Mouse (Mus musculus) regulatory T cell (primary cell): Measurements from ENCODE around the gene Smdt1.

Source experiments
- in situ Hi-C: fragments of 300-600 bp; cut with MboI, MseI; formaldehyde crosslinking; loops from one replicate; pipeline ENCODE4 v1.15.1; 2025; ENCODE audit warnings: high pct_unique_total_duplicates

Gene Smdt1

DNA sequence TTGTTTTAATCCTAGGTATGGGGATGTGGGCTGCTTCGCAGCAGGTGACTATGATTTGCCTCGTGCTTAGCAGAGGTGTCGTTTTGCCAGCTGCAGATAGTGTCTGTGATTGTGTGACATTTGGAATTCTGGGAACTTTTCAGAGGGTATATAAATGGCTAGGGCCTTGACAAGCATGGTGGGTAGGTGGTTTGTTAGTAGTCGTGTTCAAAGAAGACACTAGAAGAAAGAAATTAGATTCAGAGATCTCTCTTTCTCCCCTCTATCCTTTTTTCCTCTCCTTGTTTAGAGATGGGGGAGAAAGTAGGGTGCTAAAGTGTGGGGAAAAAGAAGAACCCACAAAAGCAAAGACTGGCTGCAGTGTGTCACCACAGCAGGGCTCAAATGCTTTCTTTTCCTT lies 29.4 kb downstream of the Smdt1 start:
- in situ Hi-C loops = loop anchor here (25.0 kb wide), 1 partner anchor 1144 kb away; the partner anchor contains the start of gene Ttll1

DNA sequence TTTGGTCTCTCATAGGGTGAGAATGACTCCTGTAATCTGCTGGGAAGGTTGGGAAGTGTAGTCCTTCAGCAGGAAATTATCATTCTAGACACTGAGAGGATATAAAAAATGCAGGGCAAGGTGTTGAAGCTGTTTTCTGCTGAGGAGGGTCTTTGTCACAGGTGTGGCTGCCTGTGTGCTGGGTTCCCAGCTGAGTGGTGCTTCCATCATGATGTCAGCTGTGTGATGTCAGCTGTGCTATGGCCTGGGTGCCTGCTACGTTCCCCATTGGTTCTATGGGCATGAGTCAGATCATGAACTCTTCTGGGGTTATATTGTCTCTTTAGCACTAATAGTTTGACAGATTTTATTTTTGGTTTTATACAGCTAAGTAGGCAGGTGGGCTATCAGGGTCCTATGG lies 30.1 kb downstream of the Smdt1 start:
- in situ Hi-C loops = loop anchor here (25.0 kb wide), 1 partner anchor 1143 kb away; the partner anchor contains the start of gene Ttll1

DNA sequence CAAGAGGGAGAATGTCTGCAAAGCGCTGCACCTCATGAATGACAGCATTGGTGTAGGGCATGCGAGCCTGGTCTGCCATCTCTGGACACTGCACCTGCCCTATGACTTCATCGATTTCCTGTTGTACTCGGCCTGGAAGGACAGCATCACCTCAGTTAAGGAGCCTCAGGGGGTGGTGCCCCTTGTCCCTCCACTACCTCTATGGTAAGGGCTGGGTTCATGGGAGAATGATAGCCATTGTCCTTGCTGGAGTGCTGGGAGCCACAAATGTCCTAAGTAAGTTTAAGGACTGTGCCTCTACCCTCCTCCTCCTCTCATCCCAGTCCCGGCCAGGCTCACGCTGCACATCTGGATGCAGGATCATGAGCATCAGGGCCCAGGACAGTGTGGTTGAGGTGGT lies 33.7 kb downstream of the Smdt1 start:
- in situ Hi-C loops = loop anchor here (25.0 kb wide), 1 partner anchor 1140 kb away; the partner anchor contains the start of gene Ttll1

DNA sequence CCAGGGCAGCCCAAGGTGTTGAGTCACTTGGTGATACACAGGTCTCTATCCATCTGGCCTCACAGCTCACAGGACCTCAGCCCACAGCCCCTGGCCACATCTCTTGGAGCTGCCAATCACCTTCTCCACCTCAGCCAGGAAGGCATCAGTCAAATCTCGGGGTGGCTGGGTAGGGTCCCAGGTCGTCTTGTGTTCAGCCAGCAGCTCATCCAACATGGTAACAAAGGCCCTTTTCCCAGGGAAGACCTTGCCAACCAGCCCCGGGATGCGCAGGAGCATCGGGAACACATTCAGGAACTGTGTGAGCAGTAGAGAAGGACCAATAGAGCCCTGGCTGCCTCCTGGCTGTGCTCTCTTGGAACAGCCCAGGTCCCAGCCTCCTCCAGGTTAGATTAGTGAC lies 34.2 kb downstream of the Smdt1 start:
- in situ Hi-C loops = loop anchor here (25.0 kb wide), 1 partner anchor 1139 kb away; the partner anchor contains the start of gene Ttll1

DNA sequence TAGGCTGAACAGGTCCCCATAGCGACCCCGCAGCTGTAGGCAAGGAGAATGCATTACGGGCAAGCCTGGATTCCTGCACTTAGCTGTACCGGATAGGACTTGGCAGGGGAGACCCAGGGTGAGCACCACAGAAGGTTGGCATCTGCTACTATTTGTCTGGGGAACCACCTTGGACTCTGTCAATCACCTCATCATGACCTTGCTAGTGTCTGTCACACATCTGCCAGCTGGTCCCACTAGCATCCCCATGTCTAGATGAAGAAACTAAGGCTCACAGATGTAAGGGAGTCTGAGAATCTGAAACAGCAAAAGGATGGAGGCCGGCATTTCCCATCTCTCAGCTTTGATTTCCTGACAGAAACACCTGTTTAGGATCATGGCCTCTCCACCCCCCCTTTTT lies 35.7 kb downstream of the Smdt1 start:
- in situ Hi-C loops = loop anchor here (25.0 kb wide), 1 partner anchor 1138 kb away; the partner anchor contains the start of gene Ttll1

DNA sequence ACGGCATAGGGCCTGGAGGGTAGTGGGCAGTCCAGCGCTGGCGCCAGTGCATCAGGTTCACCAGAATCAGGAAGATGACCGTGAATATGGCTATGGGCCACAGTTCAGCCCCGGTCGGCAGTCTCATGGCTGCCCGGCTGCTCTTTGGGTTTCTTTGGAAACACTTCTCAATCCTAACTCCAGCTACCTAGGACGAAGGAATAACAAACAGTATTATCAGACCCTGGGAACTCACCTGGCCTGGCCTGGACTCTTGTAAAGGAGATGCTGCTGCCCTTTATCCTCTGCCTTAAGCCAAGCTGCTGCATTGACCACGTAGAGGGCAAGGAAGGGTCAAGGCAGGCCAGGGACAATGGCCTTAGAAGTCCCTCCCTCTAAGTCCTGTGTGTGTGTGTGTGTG lies 37.1 kb downstream of the Smdt1 start:
- in situ Hi-C loops = no loop called here

DNA sequence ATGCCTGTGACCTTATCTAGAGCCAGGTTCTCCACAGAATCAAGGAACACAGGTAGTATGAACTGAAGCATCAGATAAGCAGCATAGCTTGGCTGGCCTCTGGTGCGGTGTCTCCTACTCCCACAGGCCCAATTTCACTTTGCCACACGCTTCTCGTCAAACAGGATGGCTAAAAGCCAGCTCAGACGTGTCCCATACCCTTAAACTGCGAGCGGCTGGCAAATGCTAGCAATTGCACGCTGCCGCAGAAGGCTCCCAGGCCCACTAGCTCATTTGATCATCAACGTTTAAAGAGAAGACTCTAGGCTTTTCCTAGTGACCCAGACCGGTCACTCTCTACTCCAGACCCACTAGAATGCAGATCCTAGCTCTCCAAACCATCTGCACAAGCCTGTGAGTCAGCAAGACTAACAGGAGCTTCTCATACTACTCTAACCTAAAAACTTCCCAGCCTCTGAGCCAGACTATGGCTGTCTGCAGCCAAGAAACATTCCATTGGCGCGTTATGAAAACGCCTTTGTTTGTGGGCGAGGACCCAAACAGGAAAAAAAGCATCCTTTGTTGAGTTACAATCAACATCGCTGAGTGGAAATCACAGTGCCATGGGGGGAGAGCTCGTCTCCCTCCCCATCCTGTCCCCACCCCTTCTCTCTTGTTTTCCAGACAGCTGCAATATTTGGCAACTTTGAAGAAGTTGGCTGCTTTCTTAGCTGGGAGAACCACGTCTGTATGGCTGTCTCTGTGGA lies 37.8 kb downstream of the Smdt1 start:
- in situ Hi-C loops = no loop called here

DNA sequence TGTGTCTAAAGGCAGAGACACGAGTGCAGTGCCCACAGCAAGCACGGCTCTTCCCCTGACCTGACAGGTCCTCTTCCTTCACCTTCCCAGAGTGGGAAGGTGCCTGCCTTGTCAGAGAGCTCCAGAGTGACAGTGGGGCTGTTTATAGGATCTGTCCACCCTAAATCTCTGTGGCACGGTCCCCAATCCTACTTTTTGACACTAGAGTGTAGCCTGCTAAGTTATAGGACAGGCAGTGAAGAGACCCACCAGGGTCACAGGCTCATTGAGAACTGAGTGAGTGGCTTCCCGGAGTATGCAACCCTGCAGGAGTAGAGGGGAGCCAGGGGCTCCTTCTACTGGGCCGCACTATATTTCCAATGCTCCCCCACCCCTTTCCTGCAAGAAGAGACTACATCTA lies 38.9 kb downstream of the Smdt1 start:
- in situ Hi-C loops = no loop called here

DNA sequence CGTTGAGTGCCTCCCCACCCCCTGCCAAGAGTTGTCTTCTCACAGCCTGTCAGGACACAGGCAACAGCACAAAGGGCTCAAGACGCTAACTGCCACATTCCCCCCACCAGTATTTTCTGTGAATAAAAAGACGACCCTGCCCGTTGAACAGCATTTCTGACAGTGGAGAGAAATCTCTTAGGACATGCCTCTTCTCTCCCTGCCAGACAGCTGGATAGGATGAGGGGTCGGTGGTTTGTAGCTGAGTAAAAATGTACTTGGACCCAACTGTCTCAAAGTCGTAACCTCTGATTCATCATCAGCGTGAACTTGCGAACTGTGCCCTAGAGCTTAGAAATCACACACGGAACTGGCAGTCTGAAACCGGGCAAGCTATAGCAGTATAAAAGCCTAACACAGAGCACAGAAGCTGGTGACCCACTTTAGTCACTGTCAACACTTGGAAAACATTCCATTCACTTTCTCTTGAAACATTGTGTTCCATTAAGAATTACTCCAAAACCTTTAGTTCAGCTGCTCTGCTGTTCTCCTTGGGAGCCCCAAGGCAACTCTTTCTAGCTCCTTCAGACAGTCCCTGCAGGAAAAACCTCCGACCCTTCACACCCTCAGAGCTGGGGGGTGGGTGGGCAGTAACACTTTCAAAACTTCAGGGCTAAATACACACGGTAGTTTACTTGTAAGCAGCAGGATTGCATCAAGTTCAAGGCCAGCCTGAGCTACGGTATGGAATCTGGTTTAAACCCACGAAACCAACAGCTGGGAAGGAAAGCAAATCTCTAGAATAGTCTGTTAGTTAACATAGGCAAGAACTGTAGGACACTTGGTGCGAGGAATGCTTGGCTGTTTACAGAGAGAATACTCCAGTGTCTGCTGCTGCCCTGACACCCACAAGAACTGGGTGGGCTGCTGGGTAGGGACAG lies 39.8 kb downstream of the Smdt1 start:
- in situ Hi-C loops = no loop called here

DNA sequence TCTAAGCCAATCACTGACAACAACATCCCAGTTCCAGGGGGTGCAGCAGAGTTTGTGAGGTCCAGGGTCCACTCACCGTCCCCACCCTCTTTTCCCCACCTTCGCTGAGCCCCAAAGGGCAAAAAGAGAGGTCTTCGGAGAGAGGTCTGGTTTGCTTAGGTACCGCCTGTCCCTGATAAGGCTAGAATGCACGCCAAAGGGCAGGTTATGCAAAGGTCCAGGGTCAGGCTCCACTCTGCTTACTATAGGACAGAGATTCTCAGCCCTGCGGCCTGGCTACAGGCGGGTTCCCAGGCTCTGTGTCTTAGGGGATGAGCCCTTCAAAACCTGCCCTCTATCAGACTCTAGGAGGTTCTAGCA lies 40.7 kb downstream of the Smdt1 start:
- in situ Hi-C loops = no loop called here

DNA sequence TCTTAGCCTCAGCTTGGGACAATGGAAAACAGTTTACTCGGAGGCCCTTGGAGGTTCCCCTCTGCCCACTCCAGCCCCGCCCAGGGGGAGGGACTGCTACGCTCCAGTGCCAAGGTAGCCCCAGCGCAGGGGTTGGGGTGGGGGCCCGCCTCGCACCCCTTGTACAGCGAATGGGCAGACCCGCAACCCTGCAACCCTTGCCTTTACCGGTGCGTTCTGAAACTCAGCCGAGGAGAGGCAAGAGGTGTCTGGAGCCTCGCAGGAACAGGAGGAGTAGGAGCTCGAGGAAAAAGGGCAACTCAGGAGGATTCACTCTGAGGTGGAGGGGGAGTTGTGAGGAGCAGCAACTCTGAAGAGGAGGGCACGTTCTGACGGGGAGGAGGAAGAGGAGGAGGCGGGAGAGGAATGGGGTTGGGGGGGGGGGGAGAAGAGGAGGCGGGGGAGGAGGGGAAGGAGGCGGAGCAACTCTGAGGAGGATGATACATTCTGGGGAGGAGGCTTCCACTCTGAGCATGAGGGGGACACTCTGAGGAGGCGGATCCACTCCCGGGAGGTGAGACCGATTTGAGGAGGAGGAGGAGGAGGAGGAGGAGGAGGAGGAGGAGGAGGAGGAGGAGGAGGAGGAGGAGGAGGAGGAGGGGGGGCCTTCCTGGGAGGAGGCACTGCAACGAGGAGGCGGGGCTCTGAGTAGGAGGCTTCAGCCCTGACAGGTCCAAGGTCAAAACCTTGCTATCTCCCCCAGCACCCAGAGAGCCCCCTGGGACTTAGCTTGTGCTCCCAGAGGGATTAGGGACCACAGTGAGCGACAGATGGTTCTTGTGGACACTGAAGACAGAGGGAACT lies 41.3 kb downstream of the Smdt1 start, which contains the start of gene Cyp2d22:
Gene Cyp2d22, minus strand, starts transcription at position 390 of the 843 bp plus-strand sequence.
- in situ Hi-C loops = no loop called here

DNA sequence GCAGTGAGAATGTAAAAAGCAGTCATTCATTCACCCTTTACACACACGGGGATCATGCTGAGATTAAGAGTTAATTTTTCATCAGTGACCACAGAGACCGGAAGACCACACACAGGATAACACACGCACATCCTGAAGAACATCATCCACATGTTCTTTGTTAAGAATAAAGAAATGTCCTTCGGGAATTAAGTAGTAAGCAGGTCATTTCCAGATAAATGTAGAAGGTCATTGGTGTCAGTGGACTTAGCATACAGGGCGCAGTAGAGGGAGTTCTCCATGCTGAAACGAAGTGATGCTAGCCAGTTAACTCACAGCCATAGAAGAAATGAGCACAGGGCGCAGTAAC lies 41.9 kb downstream of the Smdt1 start:
- in situ Hi-C loops = no loop called here

DNA sequence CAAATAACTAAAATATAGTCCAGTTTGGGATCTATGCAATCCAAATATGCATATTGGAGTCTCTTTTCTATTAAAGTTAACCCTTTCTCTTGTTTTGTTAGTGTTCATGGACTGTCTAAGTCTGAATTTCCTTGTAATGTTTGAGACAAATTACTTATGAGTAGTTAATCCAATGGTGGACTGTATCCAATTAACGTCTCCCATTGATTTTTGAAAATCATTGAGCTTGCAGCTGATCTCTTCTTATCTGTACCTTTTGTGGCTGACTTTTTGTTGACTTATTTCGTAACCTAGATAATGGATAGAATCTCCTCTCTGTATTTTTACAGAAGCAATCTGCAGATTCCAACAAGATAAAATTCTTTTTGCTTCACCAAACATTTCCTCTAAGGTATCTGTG lies 43.7 kb downstream of the Smdt1 start:
- in situ Hi-C loops = no loop called here

DNA sequence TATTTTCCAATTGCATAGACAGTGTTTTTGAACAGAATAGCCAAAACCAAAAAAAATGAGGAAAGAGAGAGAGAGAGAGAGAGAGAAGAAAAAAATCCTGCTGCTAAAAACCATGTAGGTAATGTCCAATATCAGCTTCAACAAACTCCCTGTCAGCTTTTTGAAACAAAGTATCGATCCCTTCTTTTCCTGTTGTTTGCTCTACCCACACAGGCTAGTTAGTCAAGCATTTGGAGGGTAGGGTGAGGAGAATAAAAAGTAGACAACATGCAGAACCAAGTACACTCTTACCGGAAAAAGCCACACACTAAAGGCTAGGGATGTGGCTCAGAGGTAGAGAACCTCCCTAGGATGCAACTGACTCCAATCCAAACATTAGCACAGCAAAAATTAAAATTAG lies 47.0 kb downstream of the Smdt1 start:
- in situ Hi-C loops = no loop called here

DNA sequence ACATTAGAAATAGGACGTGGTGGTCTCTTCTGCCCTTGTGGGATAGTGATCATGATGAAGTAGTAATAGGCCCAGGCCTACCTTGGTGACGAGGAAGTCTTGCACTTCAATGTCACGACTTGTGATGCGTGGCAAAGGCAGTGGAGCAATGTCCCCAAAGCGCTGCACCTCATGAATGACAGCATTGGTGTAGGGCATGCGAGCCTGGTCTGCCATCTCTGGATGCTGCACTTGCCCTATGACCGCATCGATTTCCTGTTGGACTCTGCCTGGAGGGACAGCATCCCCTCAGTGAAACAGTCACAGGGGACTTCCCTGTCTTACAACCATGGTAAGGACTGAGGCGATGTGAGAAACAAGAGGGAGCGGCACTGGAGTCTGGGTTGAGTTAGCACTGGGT lies 51.2 kb downstream of the Smdt1 start:
- in situ Hi-C loops = loop anchor here (5.0 to 10.0 kb wide), 2 partner anchors 62 to 635 kb away; no protein-coding TSS in a partner anchor

DNA sequence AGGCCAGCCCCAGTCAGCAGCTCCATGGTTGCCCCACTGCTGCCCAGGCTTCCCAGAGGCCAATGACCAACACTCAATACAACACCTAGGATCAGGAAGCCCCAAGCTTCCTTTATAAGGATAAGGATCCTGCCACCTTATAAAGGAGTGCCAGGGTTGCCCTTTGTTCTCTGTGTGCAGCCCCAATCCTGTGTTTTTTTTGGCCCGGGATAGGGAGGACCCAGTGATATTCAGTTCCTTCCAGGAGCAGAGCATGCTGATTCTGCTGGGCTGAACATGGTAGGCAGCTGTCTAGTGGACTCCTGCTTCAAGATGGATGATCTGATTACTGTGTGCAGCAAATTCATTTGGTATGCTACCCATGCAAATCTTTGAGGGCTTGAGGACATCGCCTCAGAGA lies 55.2 kb downstream of the Smdt1 start, which contains the start of gene Cyp2d11:
Gene Cyp2d11, minus strand, starts transcription at position 101 of the 400 bp plus-strand sequence.
- in situ Hi-C loops = loop anchor here (5.0 to 10.0 kb wide), 2 partner anchors 58 to 631 kb away; no protein-coding TSS in a partner anchor

DNA sequence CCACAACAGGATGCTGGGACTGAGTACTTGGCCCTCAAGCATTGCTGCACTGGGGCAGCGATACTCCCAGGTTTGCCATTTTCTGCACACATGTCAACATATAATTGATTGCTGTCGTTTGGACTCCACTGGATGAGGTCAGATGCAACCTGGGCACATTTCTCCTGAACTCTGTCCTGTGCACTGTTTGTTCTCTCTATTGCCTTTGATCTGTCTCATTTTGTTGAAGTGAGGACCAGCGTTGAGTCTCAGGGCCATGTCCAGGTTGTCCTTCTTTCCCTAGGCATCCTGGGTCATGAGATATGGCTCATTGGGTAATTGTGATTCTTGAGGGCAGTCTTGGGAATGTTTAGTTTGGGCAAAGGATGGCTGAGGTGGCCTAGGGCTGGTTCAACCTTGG lies 57.2 kb downstream of the Smdt1 start:
- in situ Hi-C loops = loop anchor here (10.0 kb wide), 1 partner anchor 629 kb away; no protein-coding TSS in a partner anchor
